Mouse (Mus musculus) C2C12 (cell line): ENCODE measurements around the gene Prss38. TPM values are rescaled to one million over a fixed set of nuclear protein-coding genes. Genes with fewer than 3 reads are reported as not detected.
A peak's percentile ranks its signal among the peaks of the same experiment; 100 is the strongest.

Source experiments
- H3K27me3 ChIP-seq: one replicate; pipeline ENCODE4 v1.6.1; 2011; ENCODE audit not compliant: control insufficient read depth, insufficient read depth, insufficient read length
- H3K36me3 ChIP-seq: one replicate; pipeline ENCODE4 v1.6.1; 2011; ENCODE audit not compliant: control insufficient read depth, insufficient read depth
- H3K4me3 ChIP-seq: one replicate; pipeline ENCODE4 v1.5.1; 2011; ENCODE audit warnings: mild to moderate bottlenecking, control low read depth; ENCODE audit not compliant: poor library complexity, insufficient read depth, severe bottlenecking
- H3K79me2 ChIP-seq: one replicate; pipeline ENCODE4 v1.6.1; 2011; ENCODE audit not compliant: control insufficient read depth, insufficient read depth
- H3K79me3 ChIP-seq: one replicate; pipeline ENCODE4 v1.6.1; 2011; ENCODE audit warnings: low read depth, control low read depth
- H3ac ChIP-seq: one replicate; pipeline ENCODE3; 2011; ENCODE audit warnings: low read depth; ENCODE audit not compliant: control insufficient read depth, insufficient read length
- CEBPB ChIP-seq: IDR thresholded peaks from one replicate; pipeline ENCODE4 v1.6.1; 2011; ENCODE audit warnings: low read depth, mild to moderate bottlenecking, control low read depth, moderate library complexity
- CTCF ChIP-seq: IDR thresholded peaks from one replicate; pipeline ENCODE4 v1.5.1; 2011; ENCODE audit not compliant: control insufficient read depth, insufficient read depth, insufficient read length
- FOSL1 ChIP-seq: IDR thresholded peaks from one replicate; pipeline ENCODE4 v1.8.0; 2011; ENCODE audit warnings: mild to moderate bottlenecking, low read length; ENCODE audit not compliant: poor library complexity, insufficient read depth, severe bottlenecking
- MAX ChIP-seq: IDR thresholded peaks from one replicate; pipeline ENCODE4 v1.6.1; 2011; ENCODE audit warnings: mild to moderate bottlenecking, control low read depth
- MYOD1 ChIP-seq: IDR thresholded peaks from one replicate; pipeline ENCODE4 v1.6.1; 2011; ENCODE audit warnings: low read depth; ENCODE audit not compliant: control insufficient read depth, insufficient read length
- MYOG ChIP-seq: IDR thresholded peaks from one replicate; pipeline ENCODE4 v1.6.1; 2011; ENCODE audit not compliant: control insufficient read depth, insufficient read length; ENCODE audit errors: extremely low read depth
- USF1 ChIP-seq: IDR thresholded peaks from one replicate; pipeline ENCODE4 v1.6.1; 2011; ENCODE audit warnings: low read depth, mild to moderate bottlenecking, control low read depth, moderate library complexity
- microRNA-seq: library from miRNA; unstranded; fragments of <30 nt; microRNA quantifications from one replicate; pipeline ENCODE4, GENCODE M21; 2019; ENCODE audit warnings: borderline microRNAs expressed
- polyA plus RNA-seq: library from polyadenylated mRNA; unstranded; fragments of >200 nt; fragmentation: generic; extraction: Trizol; gene quantifications from one replicate; pipeline ENCODE4 v1.2.1, GENCODE M21; 2012; ENCODE audit warnings: missing spikeins

The Prss38 gene
- polyA plus RNA-seq, 1 experiment = not detected

GRCm38 (mm10) chr11:59331167-59331869 is 44.1 kb downstream of the Prss38 start:
- Histone ChIP-seq H3K27me3 (peaks cover 4% of the 10 kb centered on the region), H3K4me3 (no peak overlapping the region), H3K36me3 (no peaks in the 10 kb centered on the region), H3K79me2 (no peaks in the 10 kb centered on the region), H3K79me3 (no peaks in the 10 kb centered on the region), H3ac (no peak overlapping the region)
- TF ChIP-seq MAX (no peak), CEBPB (no peak), FOSL1 (no peak), USF1 (no peak), CTCF (no peak), MYOG (no peak), MYOD1 (no peak)

- TF ChIP-seq CTCF (peak; percentile 57), MYOG (no peak)
Observed at GRCm38 (mm10) chr11:59330560-59330959, 44.9 kb downstream of the Prss38 start.

GRCm38 (mm10) chr11:59329616-59330015 is 45.8 kb downstream of the Prss38 start:
- peaks cover 4% of the 10 kb centered on the region for H3K27me3 ChIP-seq

More at GRCm38 (mm10) chr11:59330560-59330959, 44.9 kb downstream of the Prss38 start:
- no peaks in the 10 kb centered on the region for H3K79me2 ChIP-seq
- peaks cover 4% of the 10 kb centered on the region for H3K27me3 ChIP-seq
- no peaks in the 10 kb centered on the region for H3K79me3 ChIP-seq
- H3K36me3 ChIP-seq = no peaks in the 10 kb centered on the region
- H3K4me3 ChIP-seq = no peak overlapping the region
- H3ac ChIP-seq = no peak overlapping the region

GRCm38 (mm10) chr11:59327625-59328024 is 47.8 kb downstream of the Prss38 start:
- no peak overlapping the region for H3ac ChIP-seq
- TF ChIP-seq USF1 (no peak), CEBPB (no peak), FOSL1 (no peak), MYOD1 (no peak), MYOG (no peak), MAX (no peak), CTCF (no peak)
- no peak overlapping the region for H3K4me3 ChIP-seq
- peaks cover 3% of the 10 kb centered on the region for H3K27me3 ChIP-seq
- H3K79me2 ChIP-seq = no peaks in the 10 kb centered on the region
- H3K79me3 ChIP-seq = no peaks in the 10 kb centered on the region
- no peaks in the 10 kb centered on the region for H3K36me3 ChIP-seq

More at GRCm38 (mm10) chr11:59329616-59330015, 45.8 kb downstream of the Prss38 start:
- H3K79me3 ChIP-seq = no peaks in the 10 kb centered on the region
- no peaks in the 10 kb centered on the region for H3K79me2 ChIP-seq
- H3K36me3 ChIP-seq = no peaks in the 10 kb centered on the region
- TF ChIP-seq CEBPB (no peak), CTCF (no peak), MYOG (no peak), USF1 (no peak), MYOD1 (no peak), FOSL1 (no peak), MAX (no peak)
- no peak overlapping the region for H3K4me3 ChIP-seq
- H3ac ChIP-seq = no peak overlapping the region

GRCm38 (mm10) chr11:59324777-59325176 is 50.7 kb downstream of the Prss38 start:
- Histone ChIP-seq H3K36me3 (no peaks in the 10 kb centered on the region), H3K79me3 (no peaks in the 10 kb centered on the region), H3K27me3 (no peaks in the 10 kb centered on the region), H3ac (no peak overlapping the region), H3K4me3 (no peak overlapping the region), H3K79me2 (no peaks in the 10 kb centered on the region)
- no peak for TF ChIP-seq MAX
- TF ChIP-seq FOSL1 = no peak
- TF ChIP-seq USF1 = no peak
- no peak for TF ChIP-seq CTCF
- TF ChIP-seq CEBPB = no peak

GRCm38 (mm10) chr11:59322988-59323387 is 52.5 kb downstream of the Prss38 start:
- TF ChIP-seq CEBPB (no peak), MYOD1 (peak; percentile 45), CTCF (no peak), MYOG (peak; percentile 59), MAX (no peak)

More at GRCm38 (mm10) chr11:59322988-59323387, 52.5 kb downstream of the Prss38 start:
- Histone ChIP-seq H3K36me3 (no peaks in the 10 kb centered on the region), H3K4me3 (no peak overlapping the region), H3K27me3 (no peaks in the 10 kb centered on the region), H3K79me2 (no peaks in the 10 kb centered on the region), H3ac (no peak overlapping the region), H3K79me3 (no peaks in the 10 kb centered on the region)

Small RNA genes lying within 50 kb of the gene (microRNA-seq; reads per million reads assigned to microRNA genes)
- not detected for gene Gm24756

Other genes starting within 250 kb of the Prss38 start
- gene Obscn, start 239.3 kb downstream of the Prss38 start, polyA plus RNA-seq = 0.02 TPM
- gene Iba57, start 211.9 kb downstream of the Prss38 start, polyA plus RNA-seq = 3.5 TPM
- 0.02 TPM for gene Gjc2, start 192.4 kb downstream of the Prss38 start, polyA plus RNA-seq
- gene Guk1, start 183.4 kb downstream of the Prss38 start, polyA plus RNA-seq = 81.0 TPM
- gene Mrpl55, start 173.2 kb downstream of the Prss38 start, polyA plus RNA-seq = 44.7 TPM
- 17.8 TPM for gene 2310033P09Rik, start 167.3 kb downstream of the Prss38 start, polyA plus RNA-seq
- 636 TPM for gene Arf1, start 147.4 kb downstream of the Prss38 start, polyA plus RNA-seq
- gene Wnt3a, start 84.9 kb downstream of the Prss38 start, polyA plus RNA-seq = not detected
- 1.8 TPM for gene Wnt9a, start 68.7 kb downstream of the Prss38 start, polyA plus RNA-seq
- gene Jmjd4, start 74.4 kb upstream of the Prss38 start, polyA plus RNA-seq = 5.1 TPM
- 54.3 TPM for gene Snap47, start 75.5 kb upstream of the Prss38 start, polyA plus RNA-seq
- gene Zfp867, start 96.8 kb upstream of the Prss38 start, polyA plus RNA-seq = 0.73 TPM
- gene Zkscan17, start 151.1 kb upstream of the Prss38 start, polyA plus RNA-seq = 21.5 TPM
- gene Nlrp3, start 165.9 kb upstream of the Prss38 start, polyA plus RNA-seq = 0.04 TPM
- gene Olfr222, start 200.6 kb upstream of the Prss38 start, polyA plus RNA-seq = not detected
- gene Olfr223, start 217.6 kb upstream of the Prss38 start, polyA plus RNA-seq = not detected